In genomic region chr4:149201110-149201509, GRCm38 (mm10) we compare ENCODE assay signal across 28 mouse cellular contexts. TPM values are rescaled to one million over a fixed set of nuclear protein-coding genes. Genes with fewer than 3 reads are reported as not detected.
DNase-seq lines count a peak whose midpoint lies in the region; ATAC-seq and TF ChIP-seq lines count a peak whose summit lies in the region.
"Had no signal": no experiment of that assay in that cellular context is flagged by ENCODE, and none has a peak within 500 bp of the region (broad histone marks: within the 10 kb centered on the region; RNA-seq: fewer than 3 reads in every experiment).

No protein-coding gene starts in this region.

- peak overlapping the region; percentile 4; the same call in 1 of the 2 replicates for H3K27ac ChIP-seq in CH12.LX (ENCODE audit: insufficient read depth, low read depth)
- H3K27ac ChIP-seq: forebrain, embryonic 10.5 days; forebrain, embryonic 13.5 days; heart, embryonic 10.5 days; heart, embryonic 13.5 days; hindbrain, embryonic 14.5 days; hindbrain, postnatal 0 days had no signal

- H3K4me3 ChIP-seq in CH12.LX (replicated peaks in 1 of 3; ENCODE audit: low read depth in 2 of 3, low read length in 2 of 3, poor library complexity in 1 of 3) = no peak overlapping the region
- H3K4me3 ChIP-seq: forebrain, embryonic 10.5 days; forebrain, embryonic 13.5 days; heart, embryonic 10.5 days; heart, embryonic 13.5 days had no signal

- DNase-seq in CH12.LX (ENCODE audit: extremely low read depth) = peak; percentile 25
- no peak for DNase-seq in natural killer cell, adult 2 months (ENCODE audit: low spot score in 2 of 2)
- no peak for DNase-seq in ovary, adult 18-20 months (ENCODE audit: low spot score)
- DNase-seq in layer of hippocampus, adult 9-11 months = no peak
- no peak for DNase-seq in left cerebral cortex, postnatal 36 days (ENCODE audit: low spot score in 2 of 2)
- DNase-seq: adrenal gland, postnatal 10 days; adrenal gland, postnatal 36 days; cerebellum, adult 11 months; cerebellum, adult 8-10 months; cerebellum, postnatal 10 days; cerebellum, postnatal 36 days; gastrocnemius, postnatal 10 days; gastrocnemius, postnatal 36 days; heart, adult 11 months; heart, postnatal 14 days; heart, postnatal 4 days had no signal

- intact Hi-C loops in left cerebral cortex, postnatal 36 days (cut with DNase I) = no loop called here

- in situ Hi-C loops in CH12.LX (cut with MboI; ENCODE audit: low pct_ligation_motif_present, low pct_unique_long_range_greater_than_20kb, low sequenced_read_pairs) = no loop called here

- peaks cover 4 to 24% of the 10 kb centered on the region in 2 experiments for H3K4me1 ChIP-seq in CH12.LX (ENCODE audit: control insufficient read depth in 1 of 2, insufficient read depth in 2 of 2)
- H3K4me1 ChIP-seq: forebrain, embryonic 10.5 days; forebrain, embryonic 13.5 days; heart, embryonic 10.5 days; heart, embryonic 13.5 days had no signal

- no peak for TF ChIP-seq POLR2A in CH12.LX (IDR thresholded peaks at IDR 0.05; ENCODE audit: low read depth, low read length)

- H3K79me2 ChIP-seq in CH12.LX (replicated peaks; ENCODE audit: control insufficient read depth, extremely low read depth, insufficient read depth, poor library complexity, severe bottlenecking) = no peaks in the 10 kb centered on the region

- no peak for TF ChIP-seq RAD21 in CH12.LX (IDR thresholded peaks at IDR 0.05; ENCODE audit: low read depth, low read length)

- no peak for TF ChIP-seq CTCF in CH12.LX (conservative IDR thresholded peaks at IDR 0.05 in 1 of 2, IDR thresholded peaks at IDR 0.05 in 1 of 2; ENCODE audit: low read depth in 2 of 2, low read length in 2 of 2)

- no peak overlapping the region for H3K9ac ChIP-seq in CH12.LX (ENCODE audit: insufficient read depth, low read depth)
- H3K9ac ChIP-seq: forebrain, embryonic 13.5 days; heart, embryonic 13.5 days; hindbrain, embryonic 14.5 days had no signal

- no peak overlapping the region for H3K4me2 ChIP-seq in CH12.LX (ENCODE audit: insufficient read depth, low read depth, poor library complexity, severe bottlenecking)
- H3K4me2 ChIP-seq: forebrain, embryonic 13.5 days; heart, embryonic 13.5 days; hindbrain, embryonic 14.5 days had no signal

- TF ChIP-seq EP300 in CH12.LX (IDR thresholded peaks at IDR 0.05; ENCODE audit: low read length) = peak; percentile 78

- ATAC-seq in granulocyte monocyte progenitor cell, adult 5-6 weeks (replicated peaks; ENCODE audit: poor library complexity, severe bottlenecking) = peak; percentile 98
- 0 out of 2 replicates have a peak, but pooled peaks have one; percentile 43 for ATAC-seq in monocyte, adult 5-6 weeks (replicated peaks; ENCODE audit: insufficient number of reproducible peaks, low FRiP score, low TSS enrichment, poor library complexity, severe bottlenecking)
- ATAC-seq: activated CD4-positive, CD25-positive, alpha-beta regulatory T cell, adult 4 months; CD4-positive, CD25-positive, alpha-beta regulatory T cell, adult 4 months; forebrain, embryonic 13.5 days; forebrain, embryonic 16.5 days; hindbrain, postnatal 0 days; inflammation-experienced regulatory T-cells, adult 6 months had no signal

- no peaks in the 10 kb centered on the region for H3K9me3 ChIP-seq in CH12.LX (replicated peaks; ENCODE audit: low read length)
- H3K9me3 ChIP-seq: forebrain, embryonic 10.5 days; forebrain, embryonic 13.5 days; heart, embryonic 10.5 days; heart, embryonic 13.5 days had no signal

- H3K27me3 ChIP-seq in CH12.LX (replicated peaks) = no peaks in the 10 kb centered on the region
- H3K27me3 ChIP-seq: forebrain, embryonic 13.5 days; heart, embryonic 13.5 days had no signal

- H3K36me3 ChIP-seq in CH12.LX (replicated peaks in 1 of 2; ENCODE audit: control insufficient read depth in 1 of 2, insufficient read depth in 1 of 2, low read length in 1 of 2) = peaks cover 45 to 47% of the 10 kb centered on the region in 2 experiments

- dilution Hi-C loops in CH12.LX (cut with MboI; ENCODE audit: extremely low pct_ligation_motif_present, extremely low pct_unique_long_range_greater_than_20kb, low sequenced_read_pairs) = no loop called here

TF ChIP-seq in CH12.LX, 34 proteins besides CTCF, POLR2A, EP300 and RAD21:
- TF ChIP-seq GABPA (IDR thresholded peaks at IDR 0.05; ENCODE audit: insufficient replicate concordance, low read depth, low read length) (no peak), IRF4 (IDR thresholded peaks at IDR 0.05; ENCODE audit: low read depth, low read length) (peak; percentile 89)

RNA-seq across cellular contexts. Expression of gene Pgd, which starts 34.5 kb away (rescaled TPM):
- total RNA-seq in CH12.LX (2012; rRNA removed) = 51.6 and 52.5 TPM in 2 replicates
- 41.6 and 50.1 TPM in 2 replicates for total RNA-seq in CH12.LX (2014; rRNA removed)
- polyA plus RNA-seq in CH12.LX (2012; ENCODE audit: insufficient read length, low read depth) = 251 and 277 TPM in 2 replicates
- 220 and 237 TPM in 2 replicates for total RNA-seq in granulocyte monocyte progenitor cell, adult 5-6 weeks (2014; fragmentation: Nextera tagmentation)
- total RNA-seq in granulocyte monocyte progenitor cell, adult 5-6 weeks (2017) = 140 and 162 TPM in 2 replicates
- 68.2 to 81.0 TPM (median 69.9 TPM) in 3 replicates for total RNA-seq in monocyte, adult 5-6 weeks (2017)
- 10 to 100 TPM; 35.2 to 36.5 TPM for total RNA-seq in left cerebral cortex, postnatal 36 days (2021)
